Mouse (Mus musculus): ENCODE measurements at regions not wholly inside any gene's neighbourhood (a gene's known extent, or its start where the extent isn't known, plus 50 kb on each side); places are given as distances from the start of the nearest gene placed in this dataset.

DNA sequence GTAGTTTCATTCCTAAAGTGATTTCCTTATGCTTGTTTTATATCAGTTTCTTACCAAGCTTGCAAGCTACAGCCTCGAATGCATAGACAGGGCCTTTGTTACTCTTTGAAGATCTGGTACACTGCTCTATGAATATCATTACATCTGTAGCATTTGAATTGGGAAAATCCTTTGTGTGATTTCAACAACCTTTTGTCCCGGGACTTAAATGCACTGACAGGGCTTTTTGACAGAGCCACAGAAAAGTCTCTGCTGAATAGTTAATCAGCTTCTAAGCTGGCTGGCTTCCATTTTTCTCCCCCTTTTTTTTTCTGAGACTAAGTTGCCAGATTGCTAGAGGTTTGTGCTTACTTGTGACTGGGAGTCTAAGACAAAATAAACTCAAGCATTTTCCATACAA, 80.2 kb downstream of the Ednrb start:
- Histone ChIP-seq H3K27ac (ENCODE audit: low read depth, low read length) (peak overlapping the region; percentile 80; the same call in 1 of the 2 replicates), H3K4me1 (replicated peaks; ENCODE audit: control insufficient read depth, insufficient read depth, low read length) (no peaks in the 10 kb centered on the region), H3K27me3 (ENCODE audit: control insufficient read depth, insufficient read depth, low read length) (no peaks in the 10 kb centered on the region), H3K4me2 (replicated peaks; ENCODE audit: low read depth, low read length) (no peak overlapping the region), H3K9me3 (ENCODE audit: control insufficient read depth, low read length) (no peaks in the 10 kb centered on the region), H3K4me3 (ENCODE audit: low read depth, low read length) (no peak overlapping the region), H3K36me3 (ENCODE audit: control insufficient read depth, insufficient read depth, low read length) (no peaks in the 10 kb centered on the region), H3K9ac (ENCODE audit: low read depth, low read length) (no peak overlapping the region)
- WGBS: 27% methylated on average over 2 of the region's 2 CpGs
- peak; percentile 46 for DNase-seq (ENCODE audit: low spot score)
- peak; percentile 86 for ATAC-seq (ENCODE audit: low FRiP score)

DNA sequence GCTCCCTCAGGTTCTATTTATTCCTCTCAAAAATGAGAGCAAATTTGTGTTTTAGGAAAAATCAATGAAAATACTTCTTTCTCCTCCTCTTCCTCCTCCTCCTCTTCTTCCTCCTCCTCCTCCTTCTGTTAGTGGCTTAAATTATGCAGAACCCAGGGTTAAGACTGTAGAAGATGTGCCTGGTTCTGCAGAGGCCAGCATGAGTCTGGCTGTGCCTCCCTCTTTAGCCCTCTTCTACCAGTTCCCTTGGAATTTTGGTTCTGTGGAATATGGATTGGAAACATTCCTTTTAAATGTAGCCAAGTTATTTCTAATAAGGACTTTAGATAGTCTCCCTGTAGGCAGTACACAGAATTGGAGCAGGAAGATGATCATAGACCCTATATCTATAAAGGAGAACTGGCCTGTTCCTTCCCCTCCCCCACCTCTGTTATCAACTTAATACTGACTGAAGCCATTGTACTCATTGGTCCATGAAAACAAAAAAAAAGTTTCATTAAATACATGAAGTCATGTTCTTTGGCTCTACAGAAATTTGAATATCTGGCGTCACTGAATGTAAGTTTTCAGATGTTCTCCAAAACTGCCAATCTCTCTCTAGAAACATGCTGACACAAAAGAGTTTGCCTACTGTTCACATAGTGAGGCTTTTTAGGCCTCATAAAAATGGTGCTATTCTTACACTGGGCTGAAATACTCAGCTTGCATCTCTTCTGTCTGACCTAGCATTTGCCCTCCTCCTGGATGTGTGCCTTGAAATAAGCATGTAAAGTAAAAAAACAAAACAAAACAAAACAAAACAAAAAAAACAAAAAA, 80.8 kb downstream of the Ednrb start:
- Histone ChIP-seq H3K36me3 (ENCODE audit: control insufficient read depth, insufficient read depth, low read length) (no peaks in the 10 kb centered on the region), H3K9ac (ENCODE audit: low read depth, low read length) (no peak overlapping the region), H3K27me3 (ENCODE audit: control insufficient read depth, insufficient read depth, low read length) (no peaks in the 10 kb centered on the region), H3K4me2 (replicated peaks; ENCODE audit: low read depth, low read length) (no peak overlapping the region), H3K9me3 (ENCODE audit: control insufficient read depth, low read length) (no peaks in the 10 kb centered on the region), H3K27ac (ENCODE audit: low read depth, low read length) (peak overlapping the region; percentile 80), H3K4me3 (ENCODE audit: low read depth, low read length) (no peak overlapping the region), H3K4me1 (replicated peaks; ENCODE audit: control insufficient read depth, insufficient read depth, low read length) (no peaks in the 10 kb centered on the region)
- peak; percentile 82 for ATAC-seq (ENCODE audit: low FRiP score)
- peak; percentile 40 for DNase-seq (ENCODE audit: low spot score)
- 57% methylated on average over 1 of the region's 1 CpGs for WGBS

DNA sequence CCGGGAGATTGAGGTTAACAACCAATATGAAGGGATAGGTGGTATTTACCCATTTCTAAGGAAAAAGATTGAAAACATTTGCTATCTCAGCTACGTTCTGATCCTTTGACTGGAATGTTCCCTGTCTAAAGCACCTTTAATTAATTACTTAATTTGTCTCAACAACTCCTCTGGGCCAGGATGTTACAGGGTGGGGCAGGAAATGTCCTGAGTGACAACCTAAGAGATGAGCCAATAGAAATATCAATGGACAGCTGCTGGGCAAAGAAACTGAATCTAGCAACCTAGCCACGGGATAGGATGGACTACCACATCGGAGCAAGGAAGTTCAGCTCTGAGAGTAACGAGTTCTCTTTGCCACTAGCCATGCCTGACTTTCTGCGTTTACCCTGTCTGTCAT, 84.8 kb downstream of the Ednrb start:
- Histone ChIP-seq H3K4me1 (replicated peaks; ENCODE audit: control insufficient read depth, insufficient read depth, low read length) (no peaks in the 10 kb centered on the region), H3K4me2 (replicated peaks; ENCODE audit: low read depth, low read length) (no peak overlapping the region), H3K9ac (ENCODE audit: low read depth, low read length) (no peak overlapping the region), H3K4me3 (ENCODE audit: low read depth, low read length) (no peak overlapping the region), H3K27ac (ENCODE audit: low read depth, low read length) (no peak overlapping the region), H3K9me3 (ENCODE audit: control insufficient read depth, low read length) (no peaks in the 10 kb centered on the region), H3K36me3 (ENCODE audit: control insufficient read depth, insufficient read depth, low read length) (no peaks in the 10 kb centered on the region), H3K27me3 (ENCODE audit: control insufficient read depth, insufficient read depth, low read length) (no peaks in the 10 kb centered on the region)
- WGBS: 91% methylated on average over 6 of the region's 6 CpGs
- ATAC-seq (ENCODE audit: low FRiP score) (no peak), DNase-seq (ENCODE audit: low spot score) (no peak)
